Mouse (Mus musculus): ENCODE data around the gene Nme7. TPM values are rescaled to one million over a fixed set of nuclear protein-coding genes. Genes with fewer than 3 reads are reported as not detected.

The Nme7 gene
- polyA plus RNA-seq, 1 experiment from 2014 or later = 7.6 TPM

DNA sequence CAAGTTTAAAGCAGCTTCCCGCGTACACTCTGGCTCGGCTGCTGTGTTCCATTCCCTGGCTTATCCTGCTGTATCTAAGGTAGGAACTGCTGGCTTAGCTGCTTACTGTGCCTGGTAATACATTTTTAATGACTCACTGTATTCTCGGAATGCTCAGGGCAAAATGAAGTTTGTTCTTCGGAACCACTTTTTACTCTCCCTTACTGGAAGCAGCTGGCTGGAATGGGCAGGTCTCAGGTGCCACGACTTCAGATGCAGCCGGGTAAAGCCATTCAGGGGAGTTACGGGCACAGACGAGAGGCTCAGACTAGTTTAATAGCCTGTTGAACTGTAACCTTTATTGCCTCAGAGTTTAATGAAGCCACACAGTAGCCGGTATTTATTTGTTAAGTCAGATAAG, 17.5 kb downstream of the Nme7 start:
- DNase-seq = no peak
- no peak overlapping the region for H3K27ac ChIP-seq (ENCODE audit: low read depth)

DNA sequence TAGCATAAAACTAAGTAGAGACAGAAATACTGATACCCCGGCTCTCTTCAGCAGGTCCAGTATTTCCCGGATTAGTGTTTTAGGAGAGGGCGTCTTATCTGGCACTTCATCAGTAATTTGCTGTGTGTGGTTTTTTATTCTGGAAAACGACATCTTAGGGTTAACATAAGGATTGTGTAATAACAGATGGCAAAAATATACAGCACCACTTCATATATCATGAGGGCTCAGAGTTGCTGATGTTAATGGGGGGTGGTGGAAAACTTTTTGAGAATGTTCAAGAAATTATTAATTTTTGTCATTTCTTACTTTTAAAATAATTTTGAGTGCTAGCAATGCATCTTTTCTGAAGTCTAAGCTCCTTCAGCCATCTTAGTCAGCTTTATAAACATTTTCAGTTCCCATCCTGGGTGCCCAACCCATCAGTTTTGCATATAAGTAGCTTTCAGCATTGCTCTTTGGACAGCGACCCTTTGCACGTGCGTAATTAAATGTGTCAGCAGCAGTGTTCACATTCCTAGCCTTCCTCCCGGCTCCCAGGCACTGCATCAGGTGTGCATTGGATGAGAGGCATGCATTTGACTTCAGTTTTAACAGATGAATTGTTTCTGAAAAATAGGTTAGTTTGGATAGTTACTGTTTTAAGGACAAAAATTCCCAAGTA, 19.2 kb downstream of the Nme7 start:
- 76% methylated on average over 8 of the region's 8 CpGs for WGBS (ENCODE audit: insufficient replicate concordance)
- ATAC-seq (no peak), DNase-seq (no peak)
- Histone ChIP-seq H3K27ac (ENCODE audit: low read depth) (no peak overlapping the region), H3K4me1 (ENCODE audit: insufficient read depth) (peaks cover 5% of the 10 kb centered on the region; the same call in 1 of the 2 replicates), H3K36me3 (replicated peaks; ENCODE audit: insufficient read depth, low read length) (no peaks in the 10 kb centered on the region), H3K27me3 (ENCODE audit: insufficient read depth, low read length) (no peaks in the 10 kb centered on the region), H3K4me3 (ENCODE audit: low read depth, low read length) (no peak overlapping the region), H3K9ac (replicated peaks) (no peak overlapping the region), H3K9me3 (ENCODE audit: low read length) (no peaks in the 10 kb centered on the region), H3K4me2 (ENCODE audit: low read depth, low read length) (no peak overlapping the region)
- TF ChIP-seq CTCF (IDR thresholded peaks at IDR 0.05; ENCODE audit: low read depth) (no peak), EP300 (IDR thresholded peaks at IDR 0.05; ENCODE audit: low read depth) (no peak)

More for the DNA sequence above, 17.5 kb downstream of the Nme7 start:
- Histone ChIP-seq H3K9me3 (ENCODE audit: low read length) (no peaks in the 10 kb centered on the region), H3K4me3 (ENCODE audit: low read depth, low read length) (no peak overlapping the region), H3K27me3 (ENCODE audit: insufficient read depth, low read length) (no peaks in the 10 kb centered on the region), H3K4me1 (ENCODE audit: insufficient read depth) (peaks cover 5% of the 10 kb centered on the region; the same call in 1 of the 2 replicates), H3K36me3 (replicated peaks; ENCODE audit: insufficient read depth, low read length) (no peaks in the 10 kb centered on the region), H3K4me2 (ENCODE audit: low read depth, low read length) (no peak overlapping the region), H3K9ac (replicated peaks) (no peak overlapping the region)
- no peak for ATAC-seq
- WGBS (ENCODE audit: insufficient replicate concordance) = 68% methylated on average over 10 of the region's 10 CpGs
- no peak for TF ChIP-seq EP300 (IDR thresholded peaks at IDR 0.05; ENCODE audit: low read depth)
- TF ChIP-seq CTCF (IDR thresholded peaks at IDR 0.05; ENCODE audit: low read depth) = no peak

DNA sequence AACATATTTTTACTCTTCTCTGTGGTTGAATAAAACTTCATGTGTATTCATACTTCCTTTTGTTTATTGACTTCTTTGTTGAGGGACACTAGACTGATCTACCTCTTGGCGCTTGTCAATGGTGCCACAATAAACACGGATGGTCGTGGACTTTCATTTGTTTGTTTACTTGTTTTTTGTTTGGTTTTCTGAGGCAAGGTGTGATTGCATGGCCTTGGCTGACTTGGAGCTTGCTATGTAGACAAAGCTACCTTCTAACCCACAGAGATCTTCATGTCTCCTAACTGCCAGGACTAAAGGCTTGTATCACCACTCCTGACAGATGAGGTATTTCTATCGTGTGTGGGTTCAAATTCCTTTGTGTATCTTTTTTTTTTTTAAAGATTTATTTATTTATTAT, 20.3 kb downstream of the Nme7 start:
- Histone ChIP-seq H3K9ac (replicated peaks) (no peak overlapping the region), H3K4me1 (ENCODE audit: insufficient read depth) (peaks cover 2% of the 10 kb centered on the region; the same call in 1 of the 2 replicates), H3K9me3 (ENCODE audit: low read length) (no peaks in the 10 kb centered on the region), H3K27ac (ENCODE audit: low read depth) (no peak overlapping the region), H3K4me2 (ENCODE audit: low read depth, low read length) (no peak overlapping the region), H3K4me3 (ENCODE audit: low read depth, low read length) (no peak overlapping the region), H3K36me3 (replicated peaks; ENCODE audit: insufficient read depth, low read length) (no peaks in the 10 kb centered on the region), H3K27me3 (ENCODE audit: insufficient read depth, low read length) (no peaks in the 10 kb centered on the region)
- 77% methylated on average over 4 of the region's 4 CpGs for WGBS (ENCODE audit: insufficient replicate concordance)
- ATAC-seq (no peak), DNase-seq (no peak)
- TF ChIP-seq CTCF (IDR thresholded peaks at IDR 0.05; ENCODE audit: low read depth) = no peak
- TF ChIP-seq EP300 (IDR thresholded peaks at IDR 0.05; ENCODE audit: low read depth) = no peak

DNA sequence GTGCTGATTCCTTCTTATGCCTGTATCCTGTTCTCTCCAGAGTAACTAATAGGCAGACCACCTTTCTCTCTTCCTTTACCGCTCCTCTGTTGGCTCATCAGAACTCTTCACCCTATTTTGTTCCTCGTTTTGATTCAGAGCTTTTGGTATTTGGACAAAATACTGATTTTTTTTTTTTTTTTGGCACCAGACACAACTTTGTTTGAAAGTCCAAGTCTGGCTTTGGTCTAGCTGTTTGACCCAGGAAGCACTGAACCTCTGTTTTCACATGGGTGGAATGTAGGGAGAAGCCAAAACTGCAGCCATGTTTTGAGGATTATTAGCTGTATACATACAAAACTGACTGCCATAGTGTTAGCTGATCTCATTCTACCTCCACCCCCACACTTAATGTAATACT, 21.0 kb downstream of the Nme7 start:
- TF ChIP-seq CTCF (IDR thresholded peaks at IDR 0.05; ENCODE audit: low read depth) (no peak), EP300 (IDR thresholded peaks at IDR 0.05; ENCODE audit: low read depth) (no peak)
- 75% methylated on average over 2 of the region's 2 CpGs for WGBS (ENCODE audit: insufficient replicate concordance)

DNA sequence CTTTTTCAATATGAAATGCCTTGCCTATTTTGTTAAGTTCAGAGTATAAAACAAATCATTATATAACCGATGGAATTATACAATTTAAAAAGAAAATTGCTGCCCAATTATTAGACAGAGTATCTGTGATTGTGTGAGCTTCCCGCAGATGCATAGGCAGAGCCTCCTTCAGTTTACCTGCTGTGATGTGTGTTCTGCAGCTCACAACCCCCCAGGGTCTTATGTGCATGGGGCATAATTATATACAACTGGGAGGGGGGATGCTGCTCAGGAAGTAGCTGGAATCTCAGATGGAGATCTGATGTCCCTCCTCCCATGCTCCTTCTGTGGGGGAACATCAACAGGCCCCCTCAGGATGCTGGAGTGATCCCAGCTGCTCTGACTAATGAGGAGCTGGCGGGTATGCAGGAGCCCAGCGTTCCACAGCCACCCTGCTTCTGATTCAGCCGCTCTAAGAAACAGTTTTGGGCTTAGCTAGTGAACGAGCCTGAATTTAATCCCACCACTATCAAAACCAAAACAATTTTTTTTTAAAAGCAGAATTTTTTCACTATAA, 22.8 kb downstream of the Nme7 start:
- Histone ChIP-seq H3K36me3 (replicated peaks; ENCODE audit: insufficient read depth, low read length) (no peaks in the 10 kb centered on the region), H3K4me3 (ENCODE audit: low read depth, low read length) (no peak overlapping the region), H3K27me3 (ENCODE audit: insufficient read depth, low read length) (no peaks in the 10 kb centered on the region), H3K27ac (ENCODE audit: low read depth) (no peak overlapping the region), H3K9me3 (ENCODE audit: low read length) (no peaks in the 10 kb centered on the region), H3K4me1 (ENCODE audit: insufficient read depth) (no peaks in the 10 kb centered on the region), H3K9ac (replicated peaks) (no peak overlapping the region), H3K4me2 (ENCODE audit: low read depth, low read length) (no peak overlapping the region)
- no peak for DNase-seq
- TF ChIP-seq EP300 (IDR thresholded peaks at IDR 0.05; ENCODE audit: low read depth) = no peak
- TF ChIP-seq CTCF (IDR thresholded peaks at IDR 0.05; ENCODE audit: low read depth) = no peak
- no peak for ATAC-seq
- WGBS (ENCODE audit: insufficient replicate concordance) = 76% methylated on average over 6 of the region's 6 CpGs

More for the DNA sequence above, 21.0 kb downstream of the Nme7 start:
- no peak overlapping the region for H3K27ac ChIP-seq (ENCODE audit: low read depth)
- H3K9ac ChIP-seq (replicated peaks) = no peak overlapping the region
- no peak overlapping the region for H3K4me3 ChIP-seq (ENCODE audit: low read depth, low read length)
- no peak for ATAC-seq
- no peaks in the 10 kb centered on the region for H3K36me3 ChIP-seq (replicated peaks; ENCODE audit: insufficient read depth, low read length)
- DNase-seq = no peak
- H3K4me2 ChIP-seq (ENCODE audit: low read depth, low read length) = no peak overlapping the region
- no peaks in the 10 kb centered on the region for H3K27me3 ChIP-seq (ENCODE audit: insufficient read depth, low read length)
- no peaks in the 10 kb centered on the region; the same call in 1 of the 2 replicates for H3K4me1 ChIP-seq (ENCODE audit: insufficient read depth)
- H3K9me3 ChIP-seq (ENCODE audit: low read length) = no peaks in the 10 kb centered on the region

DNA sequence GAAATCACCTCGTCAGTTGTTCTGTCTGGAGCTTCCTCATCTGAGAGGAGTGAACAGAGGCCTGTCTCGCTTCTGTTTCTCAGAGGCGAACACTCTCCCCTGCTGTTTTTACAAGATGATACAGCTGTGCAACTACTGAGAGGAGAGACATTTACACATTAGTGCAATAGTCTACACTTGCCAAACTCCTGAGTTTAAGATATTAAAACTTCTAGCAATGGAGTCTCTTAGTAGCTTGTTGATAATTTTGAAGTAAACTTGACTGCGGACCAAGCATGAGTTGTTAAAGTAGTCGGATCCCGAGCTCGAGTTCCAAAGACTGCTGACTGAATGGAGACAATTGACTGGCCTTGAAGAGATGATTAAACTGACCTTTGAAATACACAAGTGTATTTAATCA, 23.8 kb downstream of the Nme7 start:
- Histone ChIP-seq H3K4me1 (ENCODE audit: insufficient read depth) (no peaks in the 10 kb centered on the region), H3K4me3 (ENCODE audit: low read depth, low read length) (no peak overlapping the region), H3K27me3 (ENCODE audit: insufficient read depth, low read length) (no peaks in the 10 kb centered on the region), H3K36me3 (replicated peaks; ENCODE audit: insufficient read depth, low read length) (no peaks in the 10 kb centered on the region), H3K27ac (ENCODE audit: low read depth) (no peak overlapping the region), H3K9me3 (ENCODE audit: low read length) (no peaks in the 10 kb centered on the region), H3K9ac (replicated peaks) (no peak overlapping the region), H3K4me2 (ENCODE audit: low read depth, low read length) (no peak overlapping the region)
- ATAC-seq (no peak), DNase-seq (no peak)
- TF ChIP-seq EP300 (IDR thresholded peaks at IDR 0.05; ENCODE audit: low read depth) (no peak), CTCF (IDR thresholded peaks at IDR 0.05; ENCODE audit: low read depth) (no peak)
- WGBS (ENCODE audit: insufficient replicate concordance) = 72% methylated on average over 7 of the region's 7 CpGs
